Mouse (Mus musculus) midbrain, postnatal 0 days (tissue): Measurements from ENCODE around the gene Agbl1. TPM values are rescaled to one million over a fixed set of nuclear protein-coding genes. Genes with fewer than 3 reads are reported as not detected.
"Not testable (repeated sequence)": the region's sequence is repeated elsewhere in the genome, so short reads cannot be mapped to it uniquely, and the experiment has no call there.

Source experiments
- ATAC-seq: fragments of 200-750 bp; cut with Nextera tagmentation; 2 replicates; pipeline ENCODE4 v1.8.0; 2017; ENCODE audit warnings: moderate number of reproducible peaks, mild to moderate bottlenecking, moderate TSS enrichment, moderate library complexity; ENCODE audit not compliant: low FRiP score
- DNase-seq: peaks from one replicate; pipeline ENCODE4 v3.0.0-alpha.2; 2015; ENCODE audit warnings: low spot score
- H3K27ac ChIP-seq: fragments of 300-500 bp; sonication (generic); 2 replicates; pipeline ENCODE4 v1.5.1; 2014; ENCODE audit warnings: low read depth, mild to moderate bottlenecking, low read length, mixed read lengths
- H3K27me3 ChIP-seq: fragments of 300-500 bp; sonication (generic); 2 replicates; pipeline ENCODE4 v1.6.1; 2014; ENCODE audit warnings: low read length, control low read depth, mixed read lengths; ENCODE audit not compliant: insufficient read depth
- H3K36me3 ChIP-seq: fragments of 300-500 bp; sonication (generic); 2 replicates; pipeline ENCODE4 v1.6.1; 2014; ENCODE audit warnings: low read length, control low read depth, mixed read lengths; ENCODE audit not compliant: insufficient read depth
- H3K4me1 ChIP-seq: fragments of 300-500 bp; sonication (generic); 2 replicates; pipeline ENCODE4 v1.6.1; 2014; ENCODE audit warnings: mild to moderate bottlenecking, control low read depth, antibody characterized with exemption, low read length, mixed read lengths; ENCODE audit not compliant: insufficient read depth
- H3K4me2 ChIP-seq: fragments of 300-500 bp; sonication (generic); 2 replicates; pipeline ENCODE4 v1.6.1; 2014; ENCODE audit warnings: low read depth, mild to moderate bottlenecking, low read length, mixed read lengths; ENCODE audit not compliant: poor library complexity, severe bottlenecking
- H3K4me3 ChIP-seq: fragments of 300-500 bp; sonication (generic); 2 replicates; pipeline ENCODE4 v1.5.1; 2014; ENCODE audit warnings: low read depth, mild to moderate bottlenecking, low read length, moderate library complexity
- H3K9ac ChIP-seq: fragments of 300-500 bp; sonication (generic); replicated peaks from 2 replicates; pipeline ENCODE4 v1.6.1; 2014; ENCODE audit warnings: mild to moderate bottlenecking, low read length, moderate library complexity, mixed read lengths; ENCODE audit not compliant: poor library complexity, severe bottlenecking
- H3K9me3 ChIP-seq: fragments of 300-500 bp; sonication (generic); 2 replicates; pipeline ENCODE4 v1.6.1; 2016; ENCODE audit warnings: low read length, control low read depth
- CTCF ChIP-seq: IDR thresholded peaks from 2 replicates; pipeline ENCODE4 v1.5.1; 2016; ENCODE audit warnings: antibody characterized with exemption, mild to moderate bottlenecking
- WGBS: fragments of 180-500 bp; shearing (Covaris S2); extraction: QIAGEN DNeasy Blood & Tissue Kit; methylation state at CpG from one replicate; pipeline ENCODE4 v1.1.7; 2014; 5-methylcytosine and 5-hydroxymethylcytosine counted together
- polyA plus RNA-seq: library from polyadenylated mRNA; unstranded; fragments of >200 nt; fragmentation: Nextera tagmentation; extraction: Ambion mirVana; gene quantifications from 2 replicates; pipeline ENCODE4 v1.2.1, GENCODE M21; 2015
- total RNA-seq: library from RNA; depleted of rRNA; stranded (reverse); fragments of >200 nt; gene quantifications from 2 replicates; pipeline ENCODE4 v1.2.3, GENCODE M21; 2014

Gene Agbl1
- total and polyA plus RNA-seq, 2 experiments from 2014 or later, result 0.05 to 0.55 TPM

GRCm38 (mm10) chr7:76222691-76223090, 7.0 kb upstream of the Agbl1 start:
- no peak overlapping the region for H3K4me2 ChIP-seq

GRCm38 (mm10) chr7:76228881-76229280, 806 bp upstream of the Agbl1 start:
- Histone ChIP-seq H3K27ac (no peak overlapping the region), H3K4me2 (no peak overlapping the region), H3K4me3 (no peak overlapping the region), H3K36me3 (no peaks in the 10 kb centered on the region), H3K27me3 (no peaks in the 10 kb centered on the region), H3K4me1 (no peaks in the 10 kb centered on the region), H3K9me3 (no peaks in the 10 kb centered on the region), H3K9ac (no peak overlapping the region)
- no peak for TF ChIP-seq CTCF
- ATAC-seq (no peak), DNase-seq (no peak)
- 53% methylated on average over 2 of the region's 2 CpGs for WGBS

More at GRCm38 (mm10) chr7:76222691-76223090, 7.0 kb upstream of the Agbl1 start:
- no peak for TF ChIP-seq CTCF
- 91% methylated on average over 2 of the region's 2 CpGs for WGBS
- Histone ChIP-seq H3K4me1 (no peaks in the 10 kb centered on the region), H3K27ac (no peak overlapping the region), H3K9ac (no peak overlapping the region), H3K9me3 (no peaks in the 10 kb centered on the region), H3K27me3 (no peaks in the 10 kb centered on the region), H3K36me3 (no peaks in the 10 kb centered on the region), H3K4me3 (no peak overlapping the region)
- no peak for DNase-seq
- ATAC-seq, result no peak

- Histone ChIP-seq H3K27me3 (no peaks in the 10 kb centered on the region), H3K4me1 (no peaks in the 10 kb centered on the region), H3K4me3 (no peak overlapping the region), H3K27ac (no peak overlapping the region), H3K9ac (no peak overlapping the region), H3K9me3 (no peaks in the 10 kb centered on the region), H3K36me3 (no peaks in the 10 kb centered on the region), H3K4me2 (no peak overlapping the region)
- DNase-seq (no peak), ATAC-seq (no peak)
- no peak for TF ChIP-seq CTCF
- 89% methylated on average over 2 of the region's 2 CpGs for WGBS
Measured at GRCm38 (mm10) chr7:76234321-76234720, 4.6 kb downstream of the Agbl1 start.

GRCm38 (mm10) chr7:76237497-76237896, 7.8 kb downstream of the Agbl1 start:
- Histone ChIP-seq H3K27ac (no peak overlapping the region), H3K9ac (no peak overlapping the region), H3K4me3 (no peak overlapping the region), H3K9me3 (no peaks in the 10 kb centered on the region), H3K4me2 (no peak overlapping the region), H3K36me3 (no peaks in the 10 kb centered on the region), H3K27me3 (no peaks in the 10 kb centered on the region), H3K4me1 (no peaks in the 10 kb centered on the region)
- no peak for TF ChIP-seq CTCF
- ATAC-seq (no peak), DNase-seq (no peak)
- 91% methylated on average over 4 of the region's 4 CpGs for WGBS

GRCm38 (mm10) chr7:76244839-76245238, 15.2 kb downstream of the Agbl1 start:
- WGBS, result 97% methylated on average over 15 of the region's 18 CpGs

GRCm38 (mm10) chr7:76275061-76275460, 45.4 kb downstream of the Agbl1 start:
- no peak overlapping the region for H3K9ac ChIP-seq
- H3K36me3 ChIP-seq, result no peaks in the 10 kb centered on the region
- no peak overlapping the region for H3K4me3 ChIP-seq
- no peaks in the 10 kb centered on the region for H3K27me3 ChIP-seq
- peak; percentile 24 for DNase-seq
- no peak for TF ChIP-seq CTCF
- H3K9me3 ChIP-seq, result no peaks in the 10 kb centered on the region
- no peaks in the 10 kb centered on the region for H3K4me1 ChIP-seq
- ATAC-seq, result no peak
- no peak overlapping the region for H3K4me2 ChIP-seq
- H3K27ac ChIP-seq, result no peak overlapping the region

More at GRCm38 (mm10) chr7:76244839-76245238, 15.2 kb downstream of the Agbl1 start:
- H3K4me2 ChIP-seq, ATAC-seq, H3K9me3 ChIP-seq, H3K36me3 ChIP-seq, H3K9ac ChIP-seq, DNase-seq, H3K4me1 ChIP-seq, H3K27me3 ChIP-seq, H3K27ac ChIP-seq, H3K4me3 ChIP-seq: not testable (repeated sequence)
